ENCODE assay signal across 16 mouse cellular contexts in the genomic region with DNA sequence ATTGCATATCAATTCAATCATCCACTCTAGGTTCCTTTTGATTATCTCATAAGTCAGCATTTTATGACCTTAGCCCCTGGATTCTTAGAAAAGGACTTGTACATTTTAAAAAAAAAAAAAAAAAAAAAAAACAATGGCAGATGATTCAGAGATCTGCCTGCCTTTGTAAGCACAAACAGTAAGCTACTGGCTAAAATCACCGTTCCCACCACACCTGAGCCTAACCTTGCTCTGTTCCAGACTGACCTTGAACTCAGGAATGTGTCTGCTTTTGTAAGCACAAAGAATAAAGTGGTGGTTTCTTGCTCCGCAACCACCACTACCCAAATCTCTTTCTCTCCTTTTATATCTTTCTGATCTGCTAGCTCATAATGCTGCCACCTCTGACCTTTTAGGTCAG.
"Had no signal": no experiment of that assay in that cellular context is flagged by ENCODE, and none has a peak within 500 bp of the region (broad histone marks: within the 10 kb centered on the region; RNA-seq: fewer than 3 reads in every experiment).

No protein-coding gene starts in this region.

- H3K9me3 ChIP-seq: neural tube, embryonic 13.5 days; neural tube, embryonic 15.5 days; stomach, embryonic 15.5 days had no signal

- H3K9ac ChIP-seq: neural tube, embryonic 13.5 days; neural tube, embryonic 15.5 days; stomach, embryonic 15.5 days had no signal

- H3K27ac ChIP-seq: neural tube, embryonic 13.5 days; neural tube, embryonic 15.5 days; stomach, embryonic 15.5 days; stomach, postnatal 0 days had no signal

- DNase-seq: retina, postnatal 1 day; right cerebral cortex, adult 18-20 months; right cerebral cortex, postnatal 14 days; right cerebral cortex, postnatal 25 days; right cerebral cortex, postnatal 4 days; spleen, adult 18-20 months; thymus, adult 18-20 months; thymus, adult 2 months; thymus, postnatal 14 days; thymus, postnatal 25 days; thymus, postnatal 36 days; thymus, postnatal 4 days had no signal

- H3K4me3 ChIP-seq: neural tube, embryonic 13.5 days; neural tube, embryonic 15.5 days; stomach, embryonic 15.5 days had no signal

- H3K4me1 ChIP-seq: neural tube, embryonic 13.5 days; neural tube, embryonic 15.5 days; stomach, embryonic 15.5 days had no signal
